In genomic region chr2:130839084-130839483, GRCm38 (mm10) we compare ENCODE assay signal across 8 mouse cellular contexts.
DNase-seq lines count a peak whose midpoint lies in the region; ATAC-seq and TF ChIP-seq lines count a peak whose summit lies in the region.

No protein-coding gene starts in this region.

- H3K4me1 ChIP-seq in E14TG2a.4 (replicated peaks; ENCODE audit: low read depth, low read length): peaks cover 21% of the 10 kb centered on the region
- H3K4me1 ChIP-seq in heart, adult 2 months (ENCODE audit: control insufficient read depth, insufficient read depth, low read length): peaks cover 7% of the 10 kb centered on the region
- H3K4me1 ChIP-seq in kidney, adult 2 months (ENCODE audit: control insufficient read depth, insufficient read depth, low read length): peaks cover 6% of the 10 kb centered on the region; the same call in 1 of the 2 replicates
- peaks cover 30% of the 10 kb centered on the region for H3K4me1 ChIP-seq in liver, embryonic 15.5 days (replicated peaks)

- peak overlapping the region; percentile 93 for H3K27ac ChIP-seq in heart, adult 2 months
- H3K27ac ChIP-seq in kidney, adult 2 months (ENCODE audit: insufficient read depth, low read depth, low read length): peak overlapping the region; percentile 90
- H3K27ac ChIP-seq in liver, embryonic 15.5 days (replicated peaks): peak overlapping the region; percentile 79

- peaks cover 7% of the 10 kb centered on the region for H3K27me3 ChIP-seq in E14TG2a.4 (ENCODE audit: insufficient read depth, low read length)
- H3K27me3 ChIP-seq in heart, adult 2 months (ENCODE audit: control insufficient read depth, insufficient read depth, low read length): no peaks in the 10 kb centered on the region
- H3K27me3 ChIP-seq in kidney, adult 2 months (replicated peaks; ENCODE audit: control insufficient read depth, insufficient read depth, low read length): no peaks in the 10 kb centered on the region
- H3K27me3 ChIP-seq in liver, embryonic 15.5 days: peaks cover 21% of the 10 kb centered on the region

- peaks cover 6% of the 10 kb centered on the region; the same call in 1 of the 2 replicates for H3K79me2 ChIP-seq in heart, adult 2 months (replicated peaks; ENCODE audit: control insufficient read depth, insufficient read depth, low read length)

- TF ChIP-seq EP300 in heart, adult 2 months (IDR thresholded peaks at IDR 0.05; ENCODE audit: insufficient read depth, low read depth, low read length): no peak

- H3K36me3 ChIP-seq in E14TG2a.4 (ENCODE audit: insufficient read depth, low read length): no peaks in the 10 kb centered on the region
- H3K36me3 ChIP-seq in heart, adult 2 months (ENCODE audit: control insufficient read depth, insufficient read depth, low read length): peaks cover 17% of the 10 kb centered on the region
- no peaks in the 10 kb centered on the region for H3K36me3 ChIP-seq in kidney, adult 2 months (ENCODE audit: control insufficient read depth, insufficient read depth, low read length)
- peaks cover 13% of the 10 kb centered on the region; the same call in 1 of the 2 replicates for H3K36me3 ChIP-seq in liver, embryonic 15.5 days (replicated peaks)

- 2% methylated on average over 10 of the region's 10 CpGs for WGBS in heart, adult 2 months
- 1% methylated on average over 10 of the region's 10 CpGs for WGBS in kidney, adult 2 months
- 2% methylated on average over 10 of the region's 10 CpGs for WGBS in liver, embryonic 15.5 days (ENCODE audit: insufficient replicate concordance)

- H3K9me3 ChIP-seq in E14TG2a.4 (ENCODE audit: low read length): no peaks in the 10 kb centered on the region
- no peaks in the 10 kb centered on the region for H3K9me3 ChIP-seq in liver, embryonic 15.5 days (replicated peaks)

- intact Hi-C loops in heart, adult 2 months (cut with DNase I): loop anchor here (10.0 kb wide), 1 partner anchor 336 kb away; no protein-coding TSS in a partner anchor

- DNase-seq in A20 (ENCODE audit: low read depth, low spot score): peak; percentile 26
- DNase-seq in cerebellum, postnatal 10 days: peak; percentile 52 to 68
- peak; percentile 49 to 51 for DNase-seq in heart, adult 2 months
- peak; percentile 56 for DNase-seq in kidney, adult 2 months
- DNase-seq in right cerebral cortex, adult 18-20 months: peak; percentile 46

- H3K4me3 ChIP-seq in E14TG2a.4 (replicated peaks; ENCODE audit: low read length): peak overlapping the region; percentile 99
- H3K4me3 ChIP-seq in heart, adult 2 months: peak overlapping the region; percentile 95
- H3K4me3 ChIP-seq in kidney, adult 2 months (ENCODE audit: insufficient read depth, low read depth, low read length): peak overlapping the region; percentile 90
- H3K4me3 ChIP-seq in liver, embryonic 15.5 days (replicated peaks): peak overlapping the region; percentile 82

- peak; percentile 20; the same call in 1 of the 2 replicates for ATAC-seq in liver, embryonic 15.5 days (ENCODE audit: insufficient read depth)
- no peak for ATAC-seq in activated CD4-positive, CD25-positive, alpha-beta regulatory T cell, adult 4 months

- peak overlapping the region; percentile 94 for H3K9ac ChIP-seq in heart, adult 2 months (ENCODE audit: low read depth, low read length)
- H3K9ac ChIP-seq in liver, embryonic 15.5 days: peak overlapping the region; percentile 72

- peak; percentile 75 for TF ChIP-seq POLR2A in heart, adult 2 months (IDR thresholded peaks at IDR 0.05; ENCODE audit: insufficient read depth, low read depth, low read length)
- no peak for TF ChIP-seq POLR2A in kidney, adult 2 months (IDR thresholded peaks at IDR 0.05; ENCODE audit: low read depth, low read length)

- H3K4me2 ChIP-seq in liver, embryonic 15.5 days: peak overlapping the region; percentile 87

- no peak for TF ChIP-seq CTCF in E14TG2a.4 (conservative IDR thresholded peaks at IDR 0.05; ENCODE audit: low read length)
- TF ChIP-seq CTCF in heart, adult 2 months (IDR thresholded peaks at IDR 0.05): no peak
- TF ChIP-seq CTCF in kidney, adult 2 months (conservative IDR thresholded peaks at IDR 0.05; ENCODE audit: insufficient read depth, insufficient read length, low read depth, low read length): no peak
